Mouse (Mus musculus) C2C12 (cell line): ENCODE measurements at regions not wholly inside any gene's neighbourhood (a gene's known extent, or its start where the extent isn't known, plus 50 kb on each side); places are given as distances from the start of the nearest gene placed in this dataset.

Source experiments
- CTCF ChIP-seq: IDR thresholded peaks from one replicate; pipeline ENCODE4 v1.5.1; 2011; ENCODE audit not compliant: control insufficient read depth, insufficient read depth, insufficient read length
- MAX ChIP-seq: IDR thresholded peaks from one replicate; pipeline ENCODE4 v1.6.1; 2011; ENCODE audit warnings: mild to moderate bottlenecking, control low read depth

GRCm38 (mm10) chr1:107852386-107852785, 262.6 kb downstream of the Serpinb8 start:
- TF ChIP-seq MAX (no peak), CTCF (no peak)
